Mouse (Mus musculus) heart, postnatal 0 days (tissue): ENCODE data around the gene Grik1.

Source experiments
- CTCF ChIP-seq: IDR thresholded peaks from 2 replicates; pipeline ENCODE4 v1.5.1; 2016; ENCODE audit warnings: antibody characterized with exemption, control low read depth, low read depth
- EP300 ChIP-seq: IDR thresholded peaks from 2 replicates; pipeline ENCODE4 v1.6.1; 2016; ENCODE audit warnings: antibody characterized with exemption, low read depth

GRCm38 (mm10) chr16:87956178-87956577, 333.9 kb downstream of the Grik1 start:
- TF ChIP-seq EP300 (no peak), CTCF (no peak)
